Mouse (Mus musculus) embryonic stem cell, embryonic (primary cell): ENCODE data around the gene Olfr943.

Experiments
- CTCF ChIA-PET, 4 experiments: fragments of 300-600 bp in 2 of 4; fragments of 350-600 bp in 2 of 4; sonication (Branson Sonifier 250); formaldehyde crosslinking; loops; one replicate each; lab custom pipeline; 2022; ENCODE audit warnings: inconsistent platforms in 2 of 4; lab: Charles Lee
- POLR2A ChIA-PET, 4 experiments: fragments of 300-600 bp in 2 of 4; fragments of 350-600 bp in 2 of 4; sonication (Branson Sonifier 250); formaldehyde crosslinking; loops; one replicate each; lab custom pipeline; 2022; ENCODE audit warnings: antibody characterized with exemption in 4 of 4, inconsistent platforms in 1 of 4; lab: Charles Lee

Gene Olfr943

DNA sequence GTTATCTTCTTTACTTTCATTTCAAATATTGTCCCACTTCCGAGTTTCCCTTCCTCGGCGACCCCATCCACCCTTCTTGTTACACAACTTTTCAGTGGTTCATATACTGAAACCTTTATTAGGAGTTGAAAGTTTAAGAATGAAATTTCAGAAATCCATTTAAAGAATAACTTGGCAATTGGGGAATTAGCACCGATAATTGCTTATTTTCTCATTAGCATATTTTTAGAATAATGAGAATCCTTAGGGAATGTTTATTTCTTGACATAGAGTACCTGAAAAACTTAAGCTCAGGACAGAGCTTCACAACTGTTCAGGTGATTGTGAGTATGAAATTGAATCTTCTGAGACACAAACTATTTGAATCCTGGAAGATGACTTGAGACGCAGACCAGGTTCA is at the start of gene Olfr943:
Gene Olfr943 (plus strand): TSS at position 301 of the 400 bp plus-strand sequence.
- CTCF ChIA-PET: no interaction called here
- POLR2A ChIA-PET: no interaction called here

- POLR2A ChIA-PET: no interaction called here
- CTCF ChIA-PET: interaction anchor here in 1 of 4 experiments (0.6 kb wide), 1 partner anchor 28 kb away, joined by 3 read pairs; no protein-coding TSS in a partner anchor
These were observed 38.8 kb upstream of the Olfr943 start for GRCm38 (mm10) chr9:39127326-39127725.

DNA sequence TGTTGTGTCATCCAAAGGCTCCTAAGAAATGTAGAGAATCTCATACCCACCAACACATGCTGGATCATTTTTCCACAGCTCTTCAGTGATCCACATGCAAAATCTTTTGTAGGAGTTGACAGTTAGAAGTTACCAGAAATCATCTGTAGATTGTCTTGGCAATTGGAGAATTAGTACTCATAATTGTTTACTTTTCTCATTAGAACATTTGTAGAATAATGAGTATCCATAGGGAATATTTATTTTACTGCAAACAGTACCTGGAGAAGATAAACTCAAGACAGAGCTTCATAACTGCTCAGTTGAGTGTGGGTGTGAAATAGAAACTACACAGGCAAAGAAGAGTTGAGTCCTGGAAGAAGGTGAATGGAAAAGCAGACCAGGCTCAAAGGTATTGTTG is 38.3 kb upstream of the Olfr943 start, which contains the start of gene Olfr27:
Gene Olfr27 (plus strand): TSS at position 301 of the 400 bp plus-strand sequence.
- CTCF ChIA-PET: no interaction called here

DNA sequence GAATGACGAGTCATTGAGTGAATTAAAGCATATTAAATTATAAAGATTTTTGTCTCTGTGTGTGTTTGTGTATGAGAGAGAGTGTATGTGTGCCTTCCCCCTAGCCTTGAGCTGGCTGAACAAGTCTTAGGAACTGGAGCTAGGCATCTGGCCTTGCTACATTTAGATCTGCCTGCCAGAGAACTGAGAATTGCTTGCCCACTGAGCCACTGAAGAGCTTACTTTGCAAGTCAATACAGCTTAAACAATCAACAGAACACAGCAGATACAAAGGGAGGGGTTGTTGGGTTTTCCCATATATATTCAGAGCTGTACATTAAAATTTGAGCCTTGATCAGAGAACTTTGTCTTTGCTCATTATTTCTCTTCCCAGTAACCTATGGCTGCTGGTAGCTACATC is 13.7 kb upstream of the Olfr943 start:
- POLR2A ChIA-PET: interaction anchor here in 1 of 4 experiments (0.7 kb wide), 1 partner anchor 745 kb away, joined by 7 read pairs; no protein-coding TSS in a partner anchor

More for the DNA sequence above, 38.3 kb upstream of the Olfr943 start, which contains the start of gene Olfr27:
- POLR2A ChIA-PET: no interaction called here

GRCm38 (mm10) chr9:39201620-39202019 is 35.5 kb downstream of the Olfr943 start, which contains the start of gene Olfr944:
Gene Olfr944, plus strand, starts transcription at chr9:39201920.
- ChIA-PET POLR2A (no interaction called here), CTCF (no interaction called here)

More for the DNA sequence above, 13.7 kb upstream of the Olfr943 start:
- CTCF ChIA-PET: interaction anchor here in 2 of 4 experiments (0.6 to 0.7 kb wide), 2 partner anchors 217 to 242 kb away, joined by 5 read pairs; no protein-coding TSS in a partner anchor
